Mouse (Mus musculus) hindbrain, embryonic 12.5 days (tissue): Measurements from ENCODE around the gene Gabarapl1. TPM values are rescaled to one million over a fixed set of nuclear protein-coding genes. Genes with fewer than 3 reads are reported as not detected.
A peak's percentile ranks its signal among the peaks of the same experiment; 100 is the strongest.
"Not testable (repeated sequence)": the region's sequence is repeated elsewhere in the genome, so short reads cannot be mapped to it uniquely, and the experiment has no call there.

Experiments
- ATAC-seq: fragments of 200-750 bp; cut with Nextera tagmentation; 2 replicates; pipeline ENCODE4 v1.8.0; 2017; ENCODE audit warnings: moderate TSS enrichment; ENCODE audit not compliant: low FRiP score
- H3K27ac ChIP-seq: fragments of 300-500 bp; sonication (generic); 2 replicates; pipeline ENCODE4 v1.5.1; 2016; ENCODE audit warnings: mild to moderate bottlenecking
- H3K27me3 ChIP-seq: fragments of 300-500 bp; sonication (generic); 2 replicates; pipeline ENCODE4 v1.6.1; 2016; ENCODE audit warnings: mild to moderate bottlenecking
- H3K36me3 ChIP-seq: fragments of 300-500 bp; sonication (generic); 2 replicates; pipeline ENCODE4 v1.6.1; 2016; ENCODE audit warnings: mild to moderate bottlenecking
- H3K4me1 ChIP-seq: fragments of 300-500 bp; sonication (generic); 2 replicates; pipeline ENCODE4 v1.6.1; 2016
- H3K4me2 ChIP-seq: fragments of 300-500 bp; sonication (generic); replicated peaks from 2 replicates; pipeline ENCODE4 v1.6.1; 2016; ENCODE audit warnings: mild to moderate bottlenecking
- H3K4me3 ChIP-seq: fragments of 300-500 bp; sonication (generic); 2 replicates; pipeline ENCODE4 v1.5.1; 2016; ENCODE audit warnings: mild to moderate bottlenecking
- H3K9ac ChIP-seq: fragments of 300-500 bp; sonication (generic); 2 replicates; pipeline ENCODE4 v1.6.1; 2016; ENCODE audit warnings: mild to moderate bottlenecking, moderate library complexity
- H3K9me3 ChIP-seq: fragments of 300-500 bp; sonication (generic); replicated peaks from 2 replicates; pipeline ENCODE4 v1.6.1; 2016; ENCODE audit warnings: mild to moderate bottlenecking
- WGBS: fragments of 180-500 bp; shearing (Covaris S2); methylation state at CpG from one replicate; pipeline ENCODE4 v1.1.7; 2016; 5-methylcytosine and 5-hydroxymethylcytosine counted together
- polyA plus RNA-seq: library from polyadenylated mRNA; unstranded; fragments of >200 nt; fragmentation: Nextera tagmentation; extraction: Ambion mirVana; gene quantifications from 2 replicates; pipeline ENCODE4 v1.2.1, GENCODE M21; 2016

Gabarapl1 gene
- 105 and 106 TPM in 2 replicates for polyA plus RNA-seq

- Histone ChIP-seq H3K9me3 (no peaks in the 10 kb centered on the region), H3K27me3 (no peaks in the 10 kb centered on the region), H3K4me2 (peak within 1 kb of the TSS; percentile 67), H3K36me3 (peaks cover 7% of the 10 kb centered on the region; the same call in 1 of the 2 replicates), H3K4me1 (peaks cover 15% of the 10 kb centered on the region), H3K27ac (peak within 1 kb of the TSS; percentile 83), H3K9ac (peak within 1 kb of the TSS; percentile 75), H3K4me3 (peak within 1 kb of the TSS; percentile 82)
- peak; percentile 88 for ATAC-seq
- WGBS, result under 1% methylated on average over 55 of the region's 55 CpGs
Measured at GRCm38 (mm10) chr6:129532942-129533860, at the start of gene Gabarapl1. Gabarapl1 (plus strand) TSS chr6:129533160.

GRCm38 (mm10) chr6:129494924-129495323 lies 38.0 kb upstream of the Gabarapl1 start:
- Histone ChIP-seq H3K9ac (no peak overlapping the region), H3K36me3 (no peaks in the 10 kb centered on the region), H3K27ac (no peak overlapping the region), H3K27me3 (no peaks in the 10 kb centered on the region), H3K9me3 (no peaks in the 10 kb centered on the region), H3K4me3 (no peak overlapping the region), H3K4me1 (no peaks in the 10 kb centered on the region), H3K4me2 (no peak overlapping the region)
- ATAC-seq, result no peak
- WGBS, result 87% methylated on average over 4 of the region's 4 CpGs

- WGBS, result 95% methylated on average over 3 of the region's 3 CpGs
Measured at GRCm38 (mm10) chr6:129497345-129498218, 35.4 kb upstream of the Gabarapl1 start.

GRCm38 (mm10) chr6:129499516-129499915 lies 33.4 kb upstream of the Gabarapl1 start:
- WGBS, result 88% methylated on average over 1 of the region's 1 CpGs
- not testable (repeated sequence) for H3K4me2 ChIP-seq, H3K27ac ChIP-seq, H3K9me3 ChIP-seq, H3K4me1 ChIP-seq, ATAC-seq, H3K4me3 ChIP-seq, H3K36me3 ChIP-seq, H3K27me3 ChIP-seq, H3K9ac ChIP-seq

More at GRCm38 (mm10) chr6:129497345-129498218, 35.4 kb upstream of the Gabarapl1 start:
- no peak overlapping the region for H3K9ac ChIP-seq
- ATAC-seq, result no peak
- no peaks in the 10 kb centered on the region for H3K36me3 ChIP-seq
- no peak overlapping the region for H3K27ac ChIP-seq
- H3K4me3 ChIP-seq, result no peak overlapping the region
- H3K9me3 ChIP-seq, result no peaks in the 10 kb centered on the region
- H3K4me1 ChIP-seq, result no peaks in the 10 kb centered on the region
- H3K4me2 ChIP-seq, result no peak overlapping the region
- no peaks in the 10 kb centered on the region for H3K27me3 ChIP-seq

GRCm38 (mm10) chr6:129503471-129503870 lies 29.5 kb upstream of the Gabarapl1 start:
- H3K9ac ChIP-seq, result no peak overlapping the region
- no peak overlapping the region for H3K27ac ChIP-seq
- no peak for ATAC-seq
- WGBS, result 86% methylated on average over 2 of the region's 2 CpGs
- no peak overlapping the region for H3K4me3 ChIP-seq
- H3K4me1 ChIP-seq, result no peaks in the 10 kb centered on the region
- no peaks in the 10 kb centered on the region for H3K27me3 ChIP-seq
- no peaks in the 10 kb centered on the region for H3K9me3 ChIP-seq
- H3K36me3 ChIP-seq, result no peaks in the 10 kb centered on the region
- no peak overlapping the region for H3K4me2 ChIP-seq

GRCm38 (mm10) chr6:129507024-129507423 lies 25.9 kb upstream of the Gabarapl1 start, which contains the start of gene Olr1:
Olr1 (minus strand) TSS chr6:129507165.
- no peak within 1 kb of the TSS for H3K27ac ChIP-seq
- no peaks in the 10 kb centered on the region for H3K4me1 ChIP-seq
- no peak within 1 kb of the TSS for H3K4me2 ChIP-seq
- ATAC-seq, result no peak
- WGBS, result 89% methylated on average over 9 of the region's 9 CpGs
- no peaks in the 10 kb centered on the region for H3K36me3 ChIP-seq
- no peak within 1 kb of the TSS for H3K4me3 ChIP-seq
- no peaks in the 10 kb centered on the region for H3K27me3 ChIP-seq
- no peak within 1 kb of the TSS for H3K9ac ChIP-seq
- no peaks in the 10 kb centered on the region for H3K9me3 ChIP-seq

- Histone ChIP-seq H3K4me2 (no peak overlapping the region), H3K4me3 (no peak overlapping the region), H3K9me3 (no peaks in the 10 kb centered on the region), H3K27ac (no peak overlapping the region), H3K27me3 (no peaks in the 10 kb centered on the region), H3K36me3 (no peaks in the 10 kb centered on the region), H3K4me1 (no peaks in the 10 kb centered on the region), H3K9ac (no peak overlapping the region)
- ATAC-seq, result no peak
- WGBS, result 79% methylated on average over 6 of the region's 6 CpGs
Measured at GRCm38 (mm10) chr6:129510120-129510911, 22.6 kb upstream of the Gabarapl1 start.

- no peak within 1 kb of the TSS for H3K27ac ChIP-seq
- no peaks in the 10 kb centered on the region for H3K4me1 ChIP-seq
- no peaks in the 10 kb centered on the region for H3K9me3 ChIP-seq
- no peak within 1 kb of the TSS for H3K9ac ChIP-seq
- no peak within 1 kb of the TSS for H3K4me3 ChIP-seq
- ATAC-seq, result no peak
- no peaks in the 10 kb centered on the region for H3K27me3 ChIP-seq
- 71% methylated on average over 3 of the region's 3 CpGs for WGBS
- H3K36me3 ChIP-seq, result no peaks in the 10 kb centered on the region
- no peak within 1 kb of the TSS for H3K4me2 ChIP-seq
Measured at GRCm38 (mm10) chr6:129512367-129512766, 20.6 kb upstream of the Gabarapl1 start, which contains the start of gene Tmem52b. Tmem52b (plus strand) TSS chr6:129512555.

GRCm38 (mm10) chr6:129512868-129513267 lies 20.1 kb upstream of the Gabarapl1 start:
- Histone ChIP-seq H3K9ac (no peak overlapping the region), H3K27me3 (no peaks in the 10 kb centered on the region), H3K36me3 (no peaks in the 10 kb centered on the region), H3K27ac (no peak overlapping the region), H3K9me3 (no peaks in the 10 kb centered on the region), H3K4me1 (no peaks in the 10 kb centered on the region), H3K4me3 (no peak overlapping the region), H3K4me2 (no peak overlapping the region)
- WGBS, result 75% methylated on average over 8 of the region's 8 CpGs
- no peak for ATAC-seq

GRCm38 (mm10) chr6:129513409-129513808 lies 19.6 kb upstream of the Gabarapl1 start:
- 64% methylated on average over 1 of the region's 1 CpGs for WGBS
- ATAC-seq, result no peak
- H3K4me1 ChIP-seq, result no peaks in the 10 kb centered on the region

GRCm38 (mm10) chr6:129514376-129514775 lies 18.6 kb upstream of the Gabarapl1 start:
- ATAC-seq, result no peak
- Histone ChIP-seq H3K4me2 (no peak overlapping the region), H3K4me3 (no peak overlapping the region), H3K27ac (no peak overlapping the region), H3K36me3 (no peaks in the 10 kb centered on the region), H3K4me1 (no peaks in the 10 kb centered on the region), H3K9ac (no peak overlapping the region), H3K27me3 (no peaks in the 10 kb centered on the region), H3K9me3 (no peaks in the 10 kb centered on the region)
- 86% methylated on average over 2 of the region's 2 CpGs for WGBS

More at GRCm38 (mm10) chr6:129513409-129513808, 19.6 kb upstream of the Gabarapl1 start:
- Histone ChIP-seq H3K27me3 (no peaks in the 10 kb centered on the region), H3K9me3 (no peaks in the 10 kb centered on the region), H3K36me3 (no peaks in the 10 kb centered on the region), H3K9ac (no peak overlapping the region), H3K4me2 (no peak overlapping the region), H3K27ac (no peak overlapping the region), H3K4me3 (no peak overlapping the region)
